Mouse (Mus musculus) heart, adult 2 months (tissue): ENCODE measurements around the gene Cfap43. TPM values are rescaled to one million over a fixed set of nuclear protein-coding genes. Genes with fewer than 3 reads are reported as not detected.

Source experiments
- DNase-seq, 2 experiments: peaks; one replicate each; pipeline ENCODE4 v3.0.0; 2021
- H3K27ac ChIP-seq: fragments of 200-600 bp; 2 replicates; pipeline ENCODE4 v1.8.1; 2022
- H3K27me3 ChIP-seq: fragments of 200-500 bp; 2 replicates; pipeline ENCODE4 v1.6.1; 2012; ENCODE audit warnings: mild to moderate bottlenecking, low read length, inconsistent platforms, mixed read lengths; ENCODE audit not compliant: control insufficient read depth, insufficient read depth
- H3K36me3 ChIP-seq: fragments of 200-500 bp; 2 replicates; pipeline ENCODE4 v1.6.1; 2012; ENCODE audit warnings: low read length, inconsistent platforms; ENCODE audit not compliant: control insufficient read depth, insufficient read depth
- H3K4me1 ChIP-seq: fragments of 200-500 bp; 2 replicates; pipeline ENCODE4 v1.6.1; 2011; ENCODE audit warnings: low read length; ENCODE audit not compliant: control insufficient read depth, insufficient read depth
- H3K4me3 ChIP-seq: fragments of 200-600 bp; 2 replicates; pipeline ENCODE4 v1.8.1; 2022
- H3K79me2 ChIP-seq: fragments of 200-500 bp; replicated peaks from 2 replicates; pipeline ENCODE4 v1.6.1; 2012; ENCODE audit warnings: mild to moderate bottlenecking, inconsistent platforms, low read length, moderate library complexity, mixed read lengths; ENCODE audit not compliant: control insufficient read depth, insufficient read depth
- H3K9ac ChIP-seq: fragments of 200-500 bp; 2 replicates; pipeline ENCODE4 v1.6.1; 2012; ENCODE audit warnings: low read depth, mild to moderate bottlenecking, control low read depth, inconsistent platforms, low read length, mixed read lengths
- CTCF ChIP-seq: fragments of 200-600 bp; IDR thresholded peaks from 2 replicates; pipeline ENCODE4 v1.8.1; 2022; ENCODE audit warnings: antibody characterized with exemption, mild to moderate bottlenecking, moderate library complexity
- EP300 ChIP-seq: fragments of 200-500 bp; IDR thresholded peaks from 2 replicates; pipeline ENCODE4 v1.6.1; 2011; ENCODE audit warnings: low read depth, low read length, control low read depth; ENCODE audit not compliant: insufficient read depth
- POLR2A ChIP-seq: fragments of 200-500 bp; IDR thresholded peaks from 2 replicates; pipeline ENCODE4 v1.6.1; 2011; ENCODE audit warnings: mild to moderate bottlenecking, low read depth, low read length, control low read depth; ENCODE audit not compliant: insufficient read depth
- WGBS: fragments of 180-500 bp; shearing (Covaris S2); methylation state at CpG from one replicate; pipeline ENCODE4 v1.1.7; 2018; 5-methylcytosine and 5-hydroxymethylcytosine counted together
- intact Hi-C: fragments of 180-260 bp; cut with DNase I; formaldehyde crosslinking; loops from one replicate; pipeline ENCODE4 v1.15.1; 2025
- polyA plus RNA-seq: library from polyadenylated mRNA; depleted of rRNA; stranded (reverse); fragments of >200 nt; gene quantifications from 2 replicates; pipeline ENCODE4 v1.2.3, GENCODE M21; 2012
- total RNA-seq, 2 experiments: library from RNA; stranded (reverse); gene quantifications; 2 replicates each; pipeline ENCODE4 v1.2.3; 2021

Cfap43 gene
- total and polyA plus RNA-seq, 3 experiments: 0.86 TPM; not detected in 2

DNA sequence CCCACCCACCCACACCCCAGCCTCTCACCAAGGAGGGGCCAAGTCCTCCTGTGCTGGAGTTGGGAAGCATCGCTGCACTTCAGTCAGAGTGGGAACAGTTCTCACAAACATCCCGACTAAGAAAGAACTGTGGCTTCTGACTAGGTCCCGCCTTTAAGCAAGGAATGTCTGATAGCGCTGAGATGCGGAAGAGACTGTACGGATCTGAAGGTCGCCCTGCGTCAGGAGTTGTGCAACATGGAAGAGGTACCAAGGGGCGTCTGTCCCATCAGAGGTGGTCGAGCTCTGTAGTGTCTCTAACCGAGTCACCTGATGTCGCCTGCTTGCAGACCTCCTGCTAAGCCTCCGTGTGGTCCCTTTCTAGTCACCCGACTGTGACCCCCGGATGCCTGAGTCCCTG lies 42.8 kb downstream of the Cfap43 start:
- TF ChIP-seq CTCF (no peak), EP300 (no peak), POLR2A (no peak)
- no peak overlapping the region for H3K27ac ChIP-seq
- no peaks in the 10 kb centered on the region for H3K27me3 ChIP-seq
- intact Hi-C loops: no loop called here
- DNase-seq: no peak
- no peaks in the 10 kb centered on the region for H3K79me2 ChIP-seq
- 51% methylated on average over 15 of the region's 15 CpGs for whole genome bisulfite sequencing
- H3K9ac ChIP-seq: no peak overlapping the region
- H3K4me3 ChIP-seq: no peak overlapping the region
- H3K4me1 ChIP-seq: no peaks in the 10 kb centered on the region
- H3K36me3 ChIP-seq: no peaks in the 10 kb centered on the region

DNA sequence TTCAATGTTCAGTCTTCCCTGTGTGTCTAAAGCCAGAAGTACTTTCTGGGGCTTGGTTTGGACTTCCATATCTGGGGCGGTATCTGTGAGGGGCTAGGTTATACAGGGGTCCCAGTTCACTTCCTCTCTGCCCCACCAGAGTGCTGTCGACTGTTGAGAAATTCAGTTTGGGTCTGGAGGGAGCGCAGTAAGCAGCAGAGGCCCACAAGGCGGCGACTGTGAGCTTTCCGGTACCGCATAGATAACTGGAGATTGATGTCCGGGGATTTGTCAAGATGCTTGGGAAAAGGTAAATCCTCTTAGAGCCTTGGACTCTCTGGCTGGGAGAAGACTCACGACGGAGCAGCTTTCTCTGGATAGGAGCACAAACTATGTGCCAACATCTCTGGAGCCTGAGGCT lies 47.6 kb downstream of the Cfap43 start:
- no peak overlapping the region for H3K4me3 ChIP-seq
- no peaks in the 10 kb centered on the region for H3K79me2 ChIP-seq
- H3K9ac ChIP-seq: no peak overlapping the region
- intact Hi-C loops: no loop called here
- H3K27ac ChIP-seq: no peak overlapping the region
- WGBS: 38% methylated on average over 10 of the region's 10 CpGs
- H3K4me1 ChIP-seq: no peaks in the 10 kb centered on the region
- TF ChIP-seq CTCF (0 out of 2 replicates have a peak, but pooled peaks have one; percentile 15), POLR2A (no peak)
- no peaks in the 10 kb centered on the region for H3K27me3 ChIP-seq
- no peaks in the 10 kb centered on the region for H3K36me3 ChIP-seq
- DNase-seq: no peak

DNA sequence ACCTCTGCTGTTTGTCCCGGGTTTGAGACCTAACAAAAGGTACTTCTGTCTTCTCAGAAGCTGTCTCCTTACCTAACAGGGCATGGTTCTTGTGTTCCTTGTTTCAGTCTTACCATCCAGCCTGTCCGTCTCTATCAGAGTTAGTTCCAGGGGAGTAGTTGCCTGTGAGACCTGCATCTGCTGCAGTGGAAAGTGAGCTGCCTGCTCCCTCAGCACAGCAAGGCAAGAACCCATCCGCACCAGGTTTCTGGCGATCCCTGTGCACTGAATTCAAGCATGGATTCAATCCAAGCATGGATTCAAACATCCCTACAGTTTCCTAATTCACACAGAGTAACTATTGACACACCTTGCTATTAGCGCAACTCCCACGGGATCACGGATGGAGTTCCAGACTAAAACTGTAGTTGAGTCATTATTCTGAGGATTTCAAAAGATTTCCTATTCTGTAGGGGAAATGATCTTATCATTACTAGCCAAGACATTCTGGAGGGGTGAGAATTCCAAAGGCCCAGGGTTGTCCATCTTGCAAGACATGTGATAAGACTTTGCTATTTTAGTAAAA lies 48.9 kb downstream of the Cfap43 start:
- DNase-seq: no peak
- no peaks in the 10 kb centered on the region for H3K79me2 ChIP-seq
- intact Hi-C loops: no loop called here
- peaks cover 2% of the 10 kb centered on the region for H3K4me1 ChIP-seq
- H3K36me3 ChIP-seq: no peaks in the 10 kb centered on the region
- no peak overlapping the region for H3K9ac ChIP-seq
- H3K27ac ChIP-seq: no peak overlapping the region
- no peaks in the 10 kb centered on the region for H3K27me3 ChIP-seq
- TF ChIP-seq POLR2A: no peak
- TF ChIP-seq EP300: no peak
- TF ChIP-seq CTCF: no peak
- WGBS: 51% methylated on average over 7 of the region's 7 CpGs
- H3K4me3 ChIP-seq: no peak overlapping the region

DNA sequence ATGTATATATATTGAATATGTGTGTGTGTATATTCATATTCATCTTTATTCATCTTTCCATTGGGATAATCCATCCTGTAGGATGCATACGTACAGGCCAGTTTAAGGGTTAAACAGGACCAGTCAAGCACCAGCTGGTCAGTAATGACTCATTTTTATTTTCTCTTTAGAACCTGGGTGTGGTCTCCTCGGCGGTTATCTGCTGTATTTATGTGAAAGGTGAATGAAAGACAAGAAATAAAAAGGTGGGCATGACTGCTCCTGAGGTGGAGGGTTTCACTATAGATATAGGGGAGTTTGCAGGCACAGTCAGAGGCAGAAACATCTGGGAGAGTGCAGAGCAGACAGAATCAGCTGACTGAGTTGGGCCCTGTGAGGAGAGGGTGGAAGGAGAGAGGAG lies 49.6 kb downstream of the Cfap43 start:
- Histone ChIP-seq H3K4me3 (no peak overlapping the region), H3K4me1 (peaks cover 2% of the 10 kb centered on the region), H3K27me3 (no peaks in the 10 kb centered on the region), H3K9ac (no peak overlapping the region), H3K27ac (no peak overlapping the region), H3K79me2 (no peaks in the 10 kb centered on the region), H3K36me3 (no peaks in the 10 kb centered on the region)
- intact Hi-C loops: no loop called here
- DNase-seq: no peak
- 32% methylated on average over 3 of the region's 3 CpGs for WGBS
- TF ChIP-seq EP300 (no peak), CTCF (no peak)

DNA sequence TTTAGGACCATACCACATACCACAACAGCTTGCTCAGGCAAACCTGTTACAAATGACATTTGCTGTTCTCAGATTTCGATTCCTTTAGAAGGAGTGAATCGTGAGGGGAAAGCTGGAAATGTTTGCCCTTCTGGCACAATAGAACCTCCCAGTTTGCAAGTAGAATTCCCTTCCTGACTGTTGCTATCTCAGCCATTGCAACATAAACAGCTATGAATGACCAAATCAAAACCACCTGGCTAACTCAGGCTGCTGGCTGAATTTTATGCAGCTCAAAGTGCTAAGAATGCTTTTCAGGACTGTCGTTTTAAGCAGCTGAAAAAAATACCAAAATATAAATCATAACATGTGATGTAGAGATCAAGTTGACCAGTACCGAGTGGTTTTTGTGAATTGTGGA lies 50.1 kb downstream of the Cfap43 start:
- no peak for DNase-seq
- Histone ChIP-seq H3K79me2 (no peaks in the 10 kb centered on the region), H3K27ac (no peak overlapping the region), H3K4me1 (peaks cover 2% of the 10 kb centered on the region), H3K4me3 (no peak overlapping the region), H3K9ac (no peak overlapping the region), H3K27me3 (no peaks in the 10 kb centered on the region), H3K36me3 (no peaks in the 10 kb centered on the region)
- 60% methylated on average over 4 of the region's 4 CpGs for WGBS
- intact Hi-C loops: no loop called here
- TF ChIP-seq CTCF (no peak), POLR2A (no peak), EP300 (no peak)

DNA sequence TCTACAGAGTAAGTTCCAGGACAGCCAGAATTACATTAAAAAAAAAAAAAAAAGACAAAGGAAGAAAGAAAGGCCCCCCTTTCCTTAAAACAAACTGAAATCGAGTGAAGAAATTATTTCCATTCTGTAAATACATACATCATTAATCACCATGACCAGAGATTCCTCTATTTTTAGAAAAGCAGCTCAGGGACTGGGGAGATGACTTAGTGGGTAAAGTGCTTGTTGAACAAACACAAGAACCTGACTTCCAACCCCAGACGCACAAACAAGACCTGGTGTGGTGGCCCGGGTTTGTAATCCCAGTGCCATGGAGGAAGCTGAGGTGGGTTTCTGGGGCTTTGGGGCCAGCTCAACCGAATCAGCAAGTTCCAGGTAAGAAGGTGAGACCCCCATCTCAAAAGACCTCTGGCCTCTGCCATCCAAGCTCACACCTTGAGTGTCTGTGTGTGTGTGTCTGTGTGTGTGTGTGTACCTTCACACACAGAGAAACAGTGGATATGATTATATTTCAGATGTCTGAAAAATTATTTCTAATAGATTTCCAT lies 51.4 kb downstream of the Cfap43 start:
- 66% methylated on average over 4 of the region's 4 CpGs for WGBS
- Histone ChIP-seq H3K4me1 (peaks cover 2% of the 10 kb centered on the region), H3K27ac (no peak overlapping the region), H3K36me3 (no peaks in the 10 kb centered on the region), H3K9ac (no peak overlapping the region), H3K79me2 (no peaks in the 10 kb centered on the region), H3K4me3 (no peak overlapping the region), H3K27me3 (no peaks in the 10 kb centered on the region)
- DNase-seq: no peak
- TF ChIP-seq POLR2A (no peak), CTCF (no peak)
- intact Hi-C loops: no loop called here
